Mouse (Mus musculus) neural tube, embryonic 13.5 days (tissue): ENCODE measurements around the gene Scarb1. TPM values are rescaled to one million over a fixed set of nuclear protein-coding genes. Genes with fewer than 3 reads are reported as not detected.

Experiments
- ATAC-seq: fragments of 200-750 bp; cut with Nextera tagmentation; 2 replicates; pipeline ENCODE4 v1.8.0; 2017; ENCODE audit warnings: low read depth, mild to moderate bottlenecking, moderate TSS enrichment, moderate library complexity
- H3K27ac ChIP-seq: fragments of 300-500 bp; sonication (generic); replicated peaks from 2 replicates; pipeline ENCODE4 v1.5.1; 2015; ENCODE audit warnings: moderate library complexity, mild to moderate bottlenecking, inconsistent platforms
- H3K27me3 ChIP-seq: fragments of 300-500 bp; sonication (generic); 2 replicates; pipeline ENCODE4 v1.6.1; 2015; ENCODE audit warnings: mild to moderate bottlenecking, inconsistent platforms
- H3K36me3 ChIP-seq: fragments of 300-500 bp; sonication (generic); 2 replicates; pipeline ENCODE4 v1.6.1; 2015; ENCODE audit warnings: mild to moderate bottlenecking, inconsistent platforms
- H3K4me1 ChIP-seq: fragments of 300-500 bp; sonication (generic); replicated peaks from 2 replicates; pipeline ENCODE4 v1.6.1; 2015; ENCODE audit warnings: inconsistent platforms
- H3K4me2 ChIP-seq: fragments of 300-500 bp; sonication (generic); 2 replicates; pipeline ENCODE4 v1.6.1; 2015; ENCODE audit warnings: inconsistent platforms, mild to moderate bottlenecking, moderate library complexity
- H3K4me3 ChIP-seq: fragments of 300-500 bp; sonication (generic); 2 replicates; pipeline ENCODE4 v1.5.1; 2015; ENCODE audit warnings: mild to moderate bottlenecking, inconsistent platforms
- H3K9ac ChIP-seq: fragments of 300-500 bp; sonication (generic); 2 replicates; pipeline ENCODE4 v1.6.1; 2015; ENCODE audit warnings: moderate library complexity, mild to moderate bottlenecking, inconsistent platforms
- H3K9me3 ChIP-seq: fragments of 300-500 bp; sonication (generic); 2 replicates; pipeline ENCODE4 v1.6.1; 2016; ENCODE audit warnings: inconsistent platforms
- WGBS: fragments of 180-500 bp; shearing (Covaris S2); methylation state at CpG from one replicate; pipeline ENCODE4 v1.1.7; 2015; 5-methylcytosine and 5-hydroxymethylcytosine counted together
- polyA plus RNA-seq: library from polyadenylated mRNA; unstranded; fragments of >200 nt; fragmentation: Nextera tagmentation; extraction: Ambion mirVana; gene quantifications from 2 replicates; pipeline ENCODE4 v1.2.1, GENCODE M21; 2015

The Scarb1 gene
- polyA plus RNA-seq, 1 experiment from 2014 or later = 28.8 TPM

DNA sequence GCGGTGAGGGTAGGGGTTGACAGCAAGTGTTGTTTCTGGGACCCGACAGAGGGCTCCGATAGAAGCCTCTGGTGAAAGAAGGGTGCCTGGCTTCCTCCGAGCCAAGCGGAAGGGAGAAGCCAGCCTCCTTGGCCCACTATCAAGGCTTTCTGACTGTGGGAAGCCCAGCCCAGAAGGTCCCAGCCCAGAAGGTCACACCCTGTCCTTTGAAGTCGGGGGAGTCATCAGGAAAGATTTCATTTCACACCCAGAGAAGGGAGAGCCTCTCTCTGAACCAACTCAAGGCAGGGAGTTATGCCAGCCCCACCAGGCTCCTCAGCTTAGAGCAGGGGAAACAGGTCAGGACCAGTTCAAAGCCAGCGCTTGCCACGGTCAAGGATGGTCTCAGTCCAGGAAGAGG lies 88.2 kb downstream of the Scarb1 start:
- Histone ChIP-seq H3K36me3 (no peaks in the 10 kb centered on the region), H3K9ac (no peak overlapping the region), H3K4me2 (no peak overlapping the region), H3K27ac (0 out of 2 replicates have a peak overlapping the region, but pooled peaks have one; percentile 14), H3K27me3 (no peaks in the 10 kb centered on the region), H3K4me1 (peaks cover 11% of the 10 kb centered on the region; the same call in 1 of the 2 replicates), H3K9me3 (no peaks in the 10 kb centered on the region), H3K4me3 (no peak overlapping the region)
- WGBS = 89% methylated on average over 8 of the region's 8 CpGs
- ATAC-seq = no peak

DNA sequence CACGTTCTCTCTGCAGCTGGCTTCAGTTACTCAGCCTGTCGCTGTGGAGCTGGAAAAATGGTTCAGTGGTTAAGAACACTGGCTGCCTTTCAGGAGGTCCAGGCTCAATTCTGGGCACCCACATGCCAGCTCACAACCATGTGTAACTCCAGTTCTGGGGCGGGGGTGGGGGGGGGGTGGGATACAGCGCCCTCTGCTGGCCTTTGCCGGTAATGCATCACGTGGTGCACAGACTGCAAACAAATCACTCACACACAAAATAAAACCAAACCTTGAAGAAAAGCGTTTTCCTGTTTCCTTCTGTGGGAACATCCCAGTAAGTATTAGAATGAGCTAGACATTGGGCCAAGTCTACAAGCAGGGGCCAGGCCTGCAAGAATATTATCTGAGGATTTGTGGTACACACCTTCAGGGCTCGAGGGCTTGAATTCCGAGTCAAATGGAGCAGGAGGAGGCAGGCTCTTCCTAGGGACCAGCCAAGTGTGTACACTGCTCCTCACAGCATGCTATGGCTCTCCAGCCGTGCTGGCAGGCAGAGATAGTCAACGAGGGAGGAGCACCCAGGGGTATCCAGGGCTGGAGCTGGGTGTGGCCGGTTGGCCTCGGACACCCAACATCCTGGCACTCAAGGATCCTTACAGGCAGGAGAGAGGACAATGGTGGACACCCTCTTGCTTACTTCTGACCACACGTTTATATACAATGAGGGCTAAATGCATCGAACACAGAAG lies 88.8 kb downstream of the Scarb1 start:
- Histone ChIP-seq H3K4me3 (no peak overlapping the region), H3K27me3 (no peaks in the 10 kb centered on the region), H3K4me1 (peaks cover 13% of the 10 kb centered on the region; the same call in 1 of the 2 replicates), H3K27ac (peak overlapping the region; percentile 14; the same call in 1 of the 2 replicates), H3K9ac (no peak overlapping the region), H3K36me3 (no peaks in the 10 kb centered on the region), H3K4me2 (no peak overlapping the region), H3K9me3 (no peaks in the 10 kb centered on the region)
- ATAC-seq = no peak
- 55% methylated on average over 15 of the region's 15 CpGs for WGBS

DNA sequence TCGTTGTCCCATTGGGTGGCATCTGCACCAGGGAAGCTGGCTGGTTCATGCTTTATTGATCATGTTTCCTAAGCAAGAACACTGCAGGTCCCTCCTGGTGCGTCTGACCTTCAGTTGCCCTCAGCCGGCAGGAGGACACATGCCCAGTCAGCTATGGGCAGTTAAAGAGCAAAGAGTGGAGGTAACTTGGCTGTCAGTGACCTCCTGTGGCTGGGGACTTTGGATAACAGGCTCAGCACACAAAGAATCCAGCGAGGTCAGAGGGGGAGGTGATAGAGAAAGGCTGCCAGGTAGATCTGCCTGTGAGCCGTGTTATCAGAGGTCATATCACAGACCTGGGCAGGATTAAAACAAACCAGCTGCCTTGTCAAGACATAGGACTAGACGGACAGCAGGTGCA lies 91.7 kb downstream of the Scarb1 start:
- no peak for ATAC-seq
- Histone ChIP-seq H3K9ac (no peak overlapping the region), H3K27ac (no peak overlapping the region)

DNA sequence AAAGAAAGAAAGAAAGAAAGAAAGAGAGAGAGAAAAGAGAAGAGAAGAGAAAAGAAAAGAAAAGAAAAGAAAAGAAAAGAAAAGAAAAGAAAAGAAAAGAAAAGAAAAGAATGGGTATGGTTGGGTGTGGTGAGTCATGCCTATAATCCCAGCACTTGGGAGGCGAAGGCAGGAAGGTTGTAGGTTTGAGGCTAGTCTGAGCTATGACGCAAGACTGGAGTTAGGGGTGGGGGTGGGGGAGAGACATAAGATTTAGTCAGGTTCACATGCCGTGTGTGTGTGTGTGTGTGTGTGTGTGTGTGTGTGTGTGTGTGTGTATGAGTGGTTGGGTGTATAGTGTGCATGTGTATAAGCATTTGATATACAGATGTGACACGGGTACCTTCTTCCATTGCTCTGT lies 94.2 kb downstream of the Scarb1 start:
- Histone ChIP-seq H3K36me3 (no peaks in the 10 kb centered on the region), H3K9ac (no peak overlapping the region), H3K9me3 (no peaks in the 10 kb centered on the region), H3K4me1 (peaks cover 49% of the 10 kb centered on the region), H3K4me3 (no peak overlapping the region), H3K4me2 (no peak overlapping the region), H3K27me3 (no peaks in the 10 kb centered on the region), H3K27ac (peak overlapping the region; percentile 29; the same call in 1 of the 2 replicates)
- WGBS = 86% methylated on average over 4 of the region's 4 CpGs
- no peak for ATAC-seq

More for the DNA sequence above, 91.7 kb downstream of the Scarb1 start:
- no peaks in the 10 kb centered on the region for H3K27me3 ChIP-seq
- H3K9me3 ChIP-seq = no peaks in the 10 kb centered on the region
- H3K4me3 ChIP-seq = no peak overlapping the region
- H3K4me1 ChIP-seq = peaks cover 35% of the 10 kb centered on the region
- WGBS = 37% methylated on average over 6 of the region's 6 CpGs
- H3K36me3 ChIP-seq = no peaks in the 10 kb centered on the region
- H3K4me2 ChIP-seq = no peak overlapping the region

- H3K27me3 ChIP-seq = no peaks in the 10 kb centered on the region
- H3K9me3 ChIP-seq = no peaks in the 10 kb centered on the region
- peak overlapping the region; percentile 61 for H3K9ac ChIP-seq
- H3K36me3 ChIP-seq = no peaks in the 10 kb centered on the region
- H3K4me1 ChIP-seq = peaks cover 54% of the 10 kb centered on the region
- peak overlapping the region; percentile 96 for H3K27ac ChIP-seq
- peak overlapping the region; percentile 12; the same call in 1 of the 2 replicates for H3K4me3 ChIP-seq
- peak; percentile 88 for ATAC-seq
- peak overlapping the region; percentile 52 for H3K4me2 ChIP-seq
- WGBS = 2% methylated on average over 27 of the region's 27 CpGs
Observed at GRCm38 (mm10) chr5:125245534-125246151, 95.3 kb downstream of the Scarb1 start.

- 6% methylated on average over 10 of the region's 13 CpGs for WGBS
Observed at GRCm38 (mm10) chr5:125244825-125245533, 95.9 kb downstream of the Scarb1 start.

GRCm38 (mm10) chr5:125243928-125244327 lies 97.0 kb downstream of the Scarb1 start:
- no peak for ATAC-seq
- no peaks in the 10 kb centered on the region for H3K9me3 ChIP-seq

More at GRCm38 (mm10) chr5:125244825-125245533, 95.9 kb downstream of the Scarb1 start:
- Histone ChIP-seq H3K4me1 (peaks cover 59% of the 10 kb centered on the region), H3K4me2 (peak overlapping the region; percentile 52), H3K27me3 (no peaks in the 10 kb centered on the region), H3K9me3 (no peaks in the 10 kb centered on the region), H3K36me3 (no peaks in the 10 kb centered on the region), H3K4me3 (no peak overlapping the region), H3K27ac (peak overlapping the region; percentile 96), H3K9ac (peak overlapping the region; percentile 61)
- ATAC-seq = peak; percentile 67

DNA sequence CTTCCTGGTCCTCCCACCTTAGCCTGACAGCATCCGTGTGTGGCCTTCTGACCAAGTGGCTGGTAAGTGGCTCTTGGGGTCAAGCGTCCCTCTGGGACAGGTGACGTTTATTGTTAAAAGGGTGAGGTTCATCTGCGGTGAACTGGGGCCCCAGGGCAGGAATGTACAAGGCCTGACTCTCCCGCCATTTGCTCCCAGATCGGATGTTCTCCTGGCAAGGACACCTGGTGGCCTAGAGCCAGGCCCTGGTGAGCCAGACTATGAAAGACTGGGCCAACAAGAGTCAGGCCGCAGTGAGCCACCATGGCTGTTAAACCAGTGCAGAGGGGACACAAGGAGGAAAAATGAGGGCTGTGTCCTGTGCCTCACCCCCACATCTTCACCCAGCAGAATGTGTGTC lies 98.8 kb downstream of the Scarb1 start:
- no peaks in the 10 kb centered on the region for H3K9me3 ChIP-seq
- no peak overlapping the region for H3K9ac ChIP-seq
- 37% methylated on average over 7 of the region's 7 CpGs for WGBS
- no peaks in the 10 kb centered on the region for H3K27me3 ChIP-seq
- H3K4me2 ChIP-seq = no peak overlapping the region
- no peaks in the 10 kb centered on the region for H3K36me3 ChIP-seq
- no peak for ATAC-seq
- H3K4me1 ChIP-seq = peaks cover 46% of the 10 kb centered on the region
- H3K4me3 ChIP-seq = no peak overlapping the region
- peak overlapping the region; percentile 33; the same call in 1 of the 2 replicates for H3K27ac ChIP-seq

More at GRCm38 (mm10) chr5:125243928-125244327, 97.0 kb downstream of the Scarb1 start:
- Histone ChIP-seq H3K27me3 (no peaks in the 10 kb centered on the region), H3K4me1 (peaks cover 51% of the 10 kb centered on the region), H3K9ac (no peak overlapping the region), H3K4me3 (no peak overlapping the region), H3K4me2 (no peak overlapping the region), H3K27ac (peak overlapping the region; percentile 96), H3K36me3 (no peaks in the 10 kb centered on the region)
- WGBS = 18% methylated on average over 6 of the region's 6 CpGs

- no peaks in the 10 kb centered on the region for H3K27me3 ChIP-seq
- no peak overlapping the region for H3K9ac ChIP-seq
- H3K9me3 ChIP-seq = no peaks in the 10 kb centered on the region
- 18% methylated on average over 7 of the region's 7 CpGs for WGBS
- no peak overlapping the region for H3K4me3 ChIP-seq
- H3K36me3 ChIP-seq = no peaks in the 10 kb centered on the region
- H3K27ac ChIP-seq = 0 out of 2 replicates have a peak overlapping the region, but pooled peaks have one; percentile 33
- ATAC-seq = no peak
- H3K4me1 ChIP-seq = peaks cover 46% of the 10 kb centered on the region
- H3K4me2 ChIP-seq = no peak overlapping the region
Observed at GRCm38 (mm10) chr5:125241627-125242026, 99.3 kb downstream of the Scarb1 start.

- no peak for ATAC-seq
- Histone ChIP-seq H3K4me3 (no peak overlapping the region), H3K9ac (no peak overlapping the region), H3K4me1 (peaks cover 40% of the 10 kb centered on the region), H3K4me2 (no peak overlapping the region), H3K9me3 (no peaks in the 10 kb centered on the region), H3K36me3 (no peaks in the 10 kb centered on the region), H3K27me3 (no peaks in the 10 kb centered on the region), H3K27ac (no peak overlapping the region)
- WGBS = 19% methylated on average over 6 of the region's 6 CpGs
Observed at GRCm38 (mm10) chr5:125240124-125240781, 100.6 kb downstream of the Scarb1 start.

DNA sequence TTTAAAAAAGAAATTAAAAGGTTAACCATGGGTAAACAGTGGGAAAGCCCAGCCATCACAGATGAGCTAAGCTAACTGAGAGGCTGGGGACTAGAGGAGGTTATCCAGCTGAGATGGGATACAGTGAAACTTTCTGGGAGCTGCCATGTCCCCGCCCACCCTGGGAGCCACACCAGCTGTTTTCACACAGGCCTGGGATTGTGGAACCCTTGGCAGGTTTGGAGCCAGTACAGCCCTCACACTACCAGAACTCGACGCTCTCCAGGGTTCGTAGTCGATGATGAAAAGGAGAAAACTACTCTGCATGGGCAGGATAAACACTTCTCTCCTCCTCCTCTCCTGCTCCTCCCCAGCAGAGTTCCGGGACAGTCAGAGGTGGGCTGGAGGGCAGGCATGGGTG lies 105.0 kb downstream of the Scarb1 start:
- H3K4me2 ChIP-seq = no peak overlapping the region
- H3K27me3 ChIP-seq = no peaks in the 10 kb centered on the region
- no peaks in the 10 kb centered on the region for H3K36me3 ChIP-seq
- no peak overlapping the region for H3K4me3 ChIP-seq
- H3K9ac ChIP-seq = no peak overlapping the region
- peaks cover 10% of the 10 kb centered on the region for H3K4me1 ChIP-seq
- 63% methylated on average over 6 of the region's 6 CpGs for WGBS
- no peaks in the 10 kb centered on the region for H3K9me3 ChIP-seq
- ATAC-seq = no peak
- no peak overlapping the region for H3K27ac ChIP-seq
